ENCODE assay signal across 8 mouse cellular contexts in the genomic region with DNA sequence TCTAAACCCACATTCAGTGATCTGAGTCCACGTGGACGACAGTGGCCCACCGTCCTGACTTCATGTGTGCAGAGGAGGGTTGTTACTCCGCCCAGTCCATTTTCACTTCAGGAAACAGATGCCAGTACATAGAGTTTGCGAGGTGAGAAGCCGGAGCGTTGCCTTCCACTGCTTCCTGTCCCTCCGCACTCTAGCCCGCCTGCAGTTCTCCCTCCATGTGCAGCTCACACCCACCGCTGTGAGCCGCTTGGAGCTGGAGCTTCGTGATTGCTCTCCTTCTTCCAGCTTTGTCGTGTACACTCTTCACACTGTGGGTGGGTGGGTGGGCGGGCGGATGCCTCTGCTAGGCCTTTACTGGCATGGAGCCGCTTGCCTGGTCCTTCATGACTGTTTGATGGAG. TPM values are rescaled to one million over a fixed set of nuclear protein-coding genes. Genes with fewer than 3 reads are reported as not detected.
DNase-seq lines count a peak whose midpoint lies in the region; ATAC-seq and TF ChIP-seq lines count a peak whose summit lies in the region.
"Had no signal": no experiment of that assay in that cellular context is flagged by ENCODE, and none has a peak within 500 bp of the region (broad histone marks: within the 10 kb centered on the region; RNA-seq: fewer than 3 reads in every experiment).

No protein-coding gene starts in this region.

- ATAC-seq in hindbrain, postnatal 0 days, result no peak
- no peak for ATAC-seq in neural tube, embryonic 12.5 days (ENCODE audit: low FRiP score, low read depth)

- H3K27me3 ChIP-seq in hindbrain, postnatal 0 days (ENCODE audit: insufficient read depth, low read length), result no peaks in the 10 kb centered on the region
- H3K27me3 ChIP-seq in neural tube, embryonic 12.5 days (replicated peaks), result no peaks in the 10 kb centered on the region

- no peak overlapping the region for H3K4me2 ChIP-seq in hindbrain, postnatal 0 days (ENCODE audit: low read depth, low read length)
- H3K4me2 ChIP-seq in neural tube, embryonic 12.5 days (replicated peaks), result peak overlapping the region; percentile 6; the same call in 1 of the 2 replicates

- H3K4me1 ChIP-seq in hindbrain, postnatal 0 days (ENCODE audit: insufficient read depth, low read length), result peaks cover 14% of the 10 kb centered on the region; the same call in 1 of the 2 replicates
- peaks cover 26% of the 10 kb centered on the region for H3K4me1 ChIP-seq in neural tube, embryonic 12.5 days

- 40% methylated on average over 16 of the region's 16 CpGs for WGBS in hindbrain, postnatal 0 days
- WGBS in neural tube, embryonic 12.5 days, result 50% methylated on average over 16 of the region's 16 CpGs

- peak overlapping the region; percentile 8 for H3K27ac ChIP-seq in hindbrain, postnatal 0 days
- peak overlapping the region; percentile 26; the same call in 1 of the 2 replicates for H3K27ac ChIP-seq in neural tube, embryonic 12.5 days
- H3K27ac ChIP-seq: macrophage had no signal

- peak; percentile 63 to 74 for DNase-seq in left cerebral cortex, adult 18-20 months (ENCODE audit: low spot score in 2 of 2)
- no peak for DNase-seq in left cerebral cortex, adult 11 months (ENCODE audit: low spot score)
- peak; percentile 36 for DNase-seq in embryo, embryonic 11 days
- peak; percentile 20 for DNase-seq in hindbrain, postnatal 0 days (ENCODE audit: low spot score)
- DNase-seq in adrenal gland, adult 8-10 months, result no peak
- no peak for DNase-seq in cerebellum, adult 11-12 months

- H3K9ac ChIP-seq in hindbrain, postnatal 0 days (replicated peaks; ENCODE audit: low read length), result no peak overlapping the region
- H3K9ac ChIP-seq in neural tube, embryonic 12.5 days, result no peak overlapping the region

- H3K36me3 ChIP-seq in hindbrain, postnatal 0 days (ENCODE audit: insufficient read depth, low read length), result no peaks in the 10 kb centered on the region
- no peaks in the 10 kb centered on the region for H3K36me3 ChIP-seq in neural tube, embryonic 12.5 days

- H3K9me3 ChIP-seq in hindbrain, postnatal 0 days (ENCODE audit: low read length), result no peaks in the 10 kb centered on the region
- H3K9me3 ChIP-seq in neural tube, embryonic 12.5 days, result no peaks in the 10 kb centered on the region

- TF ChIP-seq CTCF in hindbrain, postnatal 0 days (IDR thresholded peaks at IDR 0.05; ENCODE audit: low read depth), result no peak

- no peak overlapping the region for H3K4me3 ChIP-seq in hindbrain, postnatal 0 days (ENCODE audit: low read length)
- no peak overlapping the region for H3K4me3 ChIP-seq in neural tube, embryonic 12.5 days

RNA-seq across cellular contexts. Expression of gene Dip2b, which starts 53.8 kb away (rescaled TPM):
- total RNA-seq in left cerebral cortex, adult 18-20 months (2021), result 10 to 100 TPM; 59.9 to 63.5 TPM
- total RNA-seq in hindbrain, postnatal 0 days (2014; rRNA removed), result 44.7 and 46.4 TPM in 2 replicates
- 11.9 and 12.1 TPM in 2 replicates for polyA plus RNA-seq in hindbrain, postnatal 0 days (2015; fragmentation: Nextera tagmentation; extraction: Ambion mirVana)
- 24.7 and 26.9 TPM in 2 replicates for polyA plus RNA-seq in neural tube, embryonic 12.5 days (2016; fragmentation: Nextera tagmentation; extraction: Ambion mirVana)
- 10 to 100 TPM; 16.5 to 22.5 (median 20.2) TPM for total RNA-seq in adrenal gland, adult 8-10 months (2022)

Comparison
In these comparisons a context has a peak if more than half of its experiments do, and no peak if none do; other contexts are left out.
1. DNase-seq: peak in left cerebral cortex, adult 18-20 months (2 of 2), embryo, embryonic 11 days (single experiment) and hindbrain, postnatal 0 days (single experiment); none in left cerebral cortex, adult 11 months (single experiment), adrenal gland, adult 8-10 months (single experiment) and cerebellum, adult 11-12 months (single experiment).